Mouse (Mus musculus) myocyte (in vitro differentiated cells): ENCODE measurements at regions not wholly inside any gene's neighbourhood (a gene's known extent, or its start where the extent isn't known, plus 50 kb on each side); places are given as distances from the start of the nearest gene placed in this dataset.

ENCODE experiments used
- H3K27me3 ChIP-seq: one replicate; pipeline ENCODE4 v1.6.1; 2011; ENCODE audit not compliant: control insufficient read depth, insufficient read depth, insufficient read length
- H3K36me3 ChIP-seq: one replicate; pipeline ENCODE4 v1.6.1; 2011; ENCODE audit not compliant: control insufficient read depth, insufficient read depth
- H3K4me2 ChIP-seq: one replicate; pipeline ENCODE4 v1.6.1; 2011; ENCODE audit warnings: low read depth, control low read depth
- H3K4me3 ChIP-seq: one replicate; pipeline ENCODE4 v1.5.1; 2011; ENCODE audit warnings: mild to moderate bottlenecking, control low read depth, moderate library complexity
- H3K79me2 ChIP-seq: one replicate; pipeline ENCODE4 v1.6.1; 2011; ENCODE audit not compliant: control insufficient read depth, insufficient read depth
- H3ac ChIP-seq: one replicate; pipeline ENCODE4 v1.6.1; 2011; ENCODE audit not compliant: control insufficient read depth, insufficient read length
- CEBPB ChIP-seq: IDR thresholded peaks from 2 replicates; pipeline ENCODE4 v1.6.1; 2011; ENCODE audit warnings: mild to moderate bottlenecking, moderate library complexity; ENCODE audit not compliant: poor library complexity, insufficient read depth, severe bottlenecking
- E2F4 ChIP-seq: IDR thresholded peaks from one replicate; pipeline ENCODE4 v1.6.1; 2011; ENCODE audit warnings: mild to moderate bottlenecking, control low read depth, moderate library complexity; ENCODE audit not compliant: insufficient read depth
- MAX ChIP-seq: IDR thresholded peaks from one replicate; pipeline ENCODE4 v1.6.1; 2011; ENCODE audit warnings: low read depth, mild to moderate bottlenecking, control low read depth
- MYOD1 ChIP-seq, 3 experiments: IDR thresholded peaks; one replicate each; pipeline ENCODE4 v1.6.1; 2011; ENCODE audit warnings: control low read depth in 2 of 3, low read depth in 2 of 3, mild to moderate bottlenecking in 2 of 3, moderate library complexity in 1 of 3; ENCODE audit not compliant: insufficient read length in 2 of 3, control insufficient read depth in 1 of 3
- MYOG ChIP-seq, 3 experiments: IDR thresholded peaks; one replicate each; pipeline ENCODE4 v1.6.1; 2011; ENCODE audit warnings: control low read depth in 2 of 3, low read depth in 2 of 3, mild to moderate bottlenecking in 2 of 3; ENCODE audit not compliant: insufficient read length in 2 of 3, control insufficient read depth in 1 of 3, insufficient read depth in 1 of 3
- POLR2A ChIP-seq: IDR thresholded peaks from one replicate; pipeline ENCODE4 v1.6.1; 2011; ENCODE audit warnings: low read depth, mild to moderate bottlenecking, control low read depth, moderate library complexity; ENCODE audit not compliant: insufficient read length
- POLR2AphosphoS2 ChIP-seq: IDR thresholded peaks from one replicate; pipeline ENCODE4 v1.6.1; 2011; ENCODE audit warnings: low read depth, control low read depth; ENCODE audit not compliant: insufficient read length
- REST ChIP-seq: IDR thresholded peaks from one replicate; pipeline ENCODE4 v1.6.1; 2011; ENCODE audit warnings: mild to moderate bottlenecking, control low read depth, moderate library complexity; ENCODE audit not compliant: insufficient read depth, insufficient read length
- SRF ChIP-seq: IDR thresholded peaks from one replicate; pipeline ENCODE4 v1.6.1; 2011; ENCODE audit warnings: low read depth; ENCODE audit not compliant: control insufficient read depth, insufficient read length
- TCF12 ChIP-seq: IDR thresholded peaks from one replicate; pipeline ENCODE4 v1.6.1; 2011; ENCODE audit warnings: mild to moderate bottlenecking, control low read depth; ENCODE audit not compliant: poor library complexity, insufficient read depth, severe bottlenecking
- TCF3 ChIP-seq: IDR thresholded peaks from one replicate; pipeline ENCODE4 v1.6.1; 2011; ENCODE audit warnings: low read depth, control low read depth; ENCODE audit not compliant: insufficient read length
- USF1 ChIP-seq: IDR thresholded peaks from one replicate; pipeline ENCODE4 v1.6.1; 2011; ENCODE audit warnings: low read depth, mild to moderate bottlenecking, control low read depth, moderate library complexity

DNA sequence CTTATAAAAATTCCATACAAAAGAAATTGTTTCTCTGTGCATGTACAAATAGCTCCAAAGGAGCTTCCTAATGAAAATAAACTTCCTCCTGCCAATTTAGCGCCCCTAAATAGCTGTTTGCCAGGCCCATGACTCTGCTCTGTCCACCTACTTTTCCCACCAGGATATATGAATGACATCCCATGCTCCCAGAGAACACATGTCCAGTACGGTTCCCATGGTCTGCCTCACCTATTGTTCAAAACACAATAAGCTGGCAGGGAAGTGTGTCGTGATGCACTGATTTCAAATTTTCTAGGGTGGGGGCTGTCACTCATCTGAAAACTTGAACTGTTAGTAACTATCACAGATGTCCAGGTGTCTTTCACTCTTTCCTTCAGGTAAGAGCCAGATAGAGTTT, 305.8 kb downstream of the Gja1 start:
- TF ChIP-seq REST (no peak), TCF12 (no peak), POLR2AphosphoS2 (no peak), POLR2A (no peak), SRF (no peak), E2F4 (no peak), TCF3 (no peak), CEBPB (no peak), MYOG (IDR thresholded peaks at IDR 0.05; ENCODE audit: control insufficient read depth in 1 of 3, insufficient read depth in 1 of 3, insufficient read length in 2 of 3, low read depth in 2 of 3) (no peak), MYOD1 (IDR thresholded peaks at IDR 0.05; ENCODE audit: control insufficient read depth in 1 of 3, insufficient read length in 2 of 3, low read depth in 2 of 3) (no peak), MAX (no peak), USF1 (no peak)
- Histone ChIP-seq H3K79me2 (no peaks in the 10 kb centered on the region), H3ac (no peak overlapping the region), H3K36me3 (no peaks in the 10 kb centered on the region), H3K4me3 (no peak overlapping the region), H3K27me3 (no peaks in the 10 kb centered on the region), H3K4me2 (no peak overlapping the region)

DNA sequence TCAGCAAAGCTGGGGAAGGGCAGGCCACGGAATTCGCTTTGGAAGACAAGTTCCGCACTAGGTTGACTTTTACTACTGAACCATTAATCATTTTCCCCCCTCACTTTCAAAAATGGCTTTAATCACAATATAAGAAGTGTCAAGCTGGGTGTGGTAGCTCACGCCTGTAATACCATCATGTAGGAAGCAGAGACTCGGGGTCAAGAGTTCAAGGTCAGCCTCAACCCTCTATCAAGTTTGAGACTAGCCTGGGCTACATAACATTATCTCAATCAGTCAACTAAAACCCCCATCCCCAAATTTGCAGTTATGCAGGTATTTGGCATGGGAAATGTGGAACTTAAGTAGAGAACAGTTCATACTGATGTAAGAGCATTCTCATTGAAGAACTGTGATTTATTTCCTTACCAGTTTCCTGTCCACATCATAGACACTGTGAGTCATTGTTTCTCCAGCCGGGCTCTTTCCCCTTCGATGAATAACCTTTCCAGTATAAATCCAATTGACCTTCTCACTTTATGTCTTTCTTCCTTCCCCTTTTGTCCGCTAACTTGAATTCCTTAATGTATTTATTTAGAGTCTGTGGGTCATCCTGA, 308.6 kb downstream of the Gja1 start:
- Histone ChIP-seq H3K79me2 (no peaks in the 10 kb centered on the region), H3K4me3 (no peak overlapping the region), H3K4me2 (no peak overlapping the region), H3ac (no peak overlapping the region), H3K36me3 (no peaks in the 10 kb centered on the region), H3K27me3 (no peaks in the 10 kb centered on the region)
- no peak for TF ChIP-seq SRF
- TF ChIP-seq MAX: no peak
- TF ChIP-seq CEBPB: no peak
- TF ChIP-seq REST: no peak
- no peak for TF ChIP-seq POLR2AphosphoS2

DNA sequence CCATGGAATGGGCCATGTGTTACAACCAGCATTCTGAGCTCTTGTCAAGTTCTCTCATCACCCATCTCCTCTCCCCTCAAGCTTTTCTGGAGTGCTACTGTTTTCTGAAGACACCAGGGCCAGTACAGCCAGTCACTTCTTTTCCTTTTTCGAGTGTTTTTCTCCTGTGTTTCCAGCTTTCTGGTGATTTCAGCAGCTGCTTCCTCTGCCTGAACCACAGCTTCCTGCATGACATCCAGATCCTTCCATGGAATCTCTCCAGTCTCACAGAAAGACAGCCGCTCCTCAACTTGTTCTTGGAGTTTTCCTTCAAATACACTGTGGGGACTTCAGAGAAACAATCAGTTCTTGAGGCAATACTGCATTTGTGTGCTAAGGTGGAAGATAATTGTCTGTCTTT, 314.3 kb downstream of the Gja1 start:
- Histone ChIP-seq H3K36me3 (no peaks in the 10 kb centered on the region), H3K4me3 (no peak overlapping the region), H3K27me3 (no peaks in the 10 kb centered on the region), H3ac (no peak overlapping the region), H3K79me2 (no peaks in the 10 kb centered on the region), H3K4me2 (no peak overlapping the region)
- no peak for TF ChIP-seq SRF

DNA sequence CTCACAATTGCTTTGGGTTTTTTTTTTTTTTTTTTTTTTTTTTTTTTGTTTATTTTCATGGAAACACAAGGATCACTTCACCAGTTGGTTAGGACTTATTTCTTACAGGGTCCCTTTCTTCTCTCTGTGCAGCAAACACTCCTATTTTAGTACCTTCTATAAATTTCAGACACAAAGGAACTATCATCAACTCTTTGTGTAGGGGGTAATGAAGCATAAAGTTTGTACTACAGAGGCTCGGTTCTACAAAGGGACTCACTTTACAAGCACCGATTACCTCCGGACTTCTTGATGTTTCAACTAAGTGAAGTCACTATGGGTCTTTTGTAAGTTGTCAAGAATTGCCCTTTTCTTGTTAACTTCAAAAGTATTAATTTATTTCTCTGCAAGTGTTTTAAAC, 318.0 kb downstream of the Gja1 start:
- Histone ChIP-seq H3K4me3 (no peak overlapping the region), H3K4me2 (no peak overlapping the region)
- TF ChIP-seq USF1: no peak
- TF ChIP-seq REST: no peak
- TF ChIP-seq MYOG (IDR thresholded peaks at IDR 0.05; ENCODE audit: control insufficient read depth in 1 of 3, insufficient read depth in 1 of 3, insufficient read length in 2 of 3, low read depth in 2 of 3): no peak
- TF ChIP-seq POLR2AphosphoS2: no peak
- TF ChIP-seq POLR2A: no peak
- TF ChIP-seq MYOD1 (IDR thresholded peaks at IDR 0.05; ENCODE audit: control insufficient read depth in 1 of 3, insufficient read length in 2 of 3, low read depth in 2 of 3): no peak
- no peak for TF ChIP-seq TCF12
- no peak for TF ChIP-seq E2F4
- TF ChIP-seq MAX: no peak
- TF ChIP-seq SRF: no peak
- TF ChIP-seq CEBPB: no peak
- no peak for TF ChIP-seq TCF3

DNA sequence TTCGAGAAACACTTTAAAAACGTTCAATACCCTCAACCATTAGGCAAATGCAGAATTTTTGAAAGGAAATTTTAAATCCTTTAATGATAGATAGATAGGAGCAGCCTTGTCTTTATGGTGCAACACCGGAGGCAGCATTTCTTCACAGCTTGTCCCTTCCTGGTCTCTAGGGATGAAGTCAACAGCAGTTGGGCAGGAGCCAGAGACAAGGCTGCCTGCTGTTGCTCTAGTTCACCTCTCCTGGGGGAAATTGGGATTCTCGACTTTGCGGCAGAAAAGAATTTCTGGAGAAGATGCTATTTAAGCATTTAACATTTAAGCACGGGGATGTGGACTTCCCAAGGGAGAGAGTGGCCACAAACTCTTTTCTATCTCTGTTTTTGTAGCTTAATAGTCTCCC, 323.0 kb downstream of the Gja1 start:
- H3K27me3 ChIP-seq: no peaks in the 10 kb centered on the region
- no peak overlapping the region for H3K4me2 ChIP-seq
- no peaks in the 10 kb centered on the region for H3K36me3 ChIP-seq
- no peaks in the 10 kb centered on the region for H3K79me2 ChIP-seq
- H3ac ChIP-seq: no peak overlapping the region
- no peak for TF ChIP-seq TCF3
- no peak for TF ChIP-seq CEBPB
- no peak for TF ChIP-seq REST
- TF ChIP-seq MYOD1 (IDR thresholded peaks at IDR 0.05; ENCODE audit: control insufficient read depth in 1 of 3, insufficient read length in 2 of 3, low read depth in 2 of 3): no peak
- no peak for TF ChIP-seq MAX
- no peak overlapping the region for H3K4me3 ChIP-seq

More for the DNA sequence above, 318.0 kb downstream of the Gja1 start:
- Histone ChIP-seq H3K36me3 (no peaks in the 10 kb centered on the region), H3K27me3 (no peaks in the 10 kb centered on the region), H3ac (no peak overlapping the region), H3K79me2 (no peaks in the 10 kb centered on the region)
